Mouse (Mus musculus) MEL (cell line): ENCODE measurements at regions not wholly inside any gene's neighbourhood (a gene's known extent, or its start where the extent isn't known, plus 50 kb on each side); places are given as distances from the start of the nearest gene placed in this dataset.

Source experiments
- CTCF ChIP-seq, 3 experiments: IDR thresholded peaks in 2 of 3; conservative IDR thresholded peaks in 1 of 3; 2 replicates each; pipeline ENCODE4 v1.5.1; 2011 to 2012; ENCODE audit warnings: low read length in 3 of 3, low read depth in 2 of 3, mild to moderate bottlenecking in 2 of 3, improper control_type of control experiment in 1 of 3, inconsistent platforms in 1 of 3, mixed read lengths in 1 of 3, moderate library complexity in 1 of 3; ENCODE audit not compliant: control insufficient read depth in 1 of 3, insufficient read depth in 1 of 3, poor library complexity in 1 of 3, severe bottlenecking in 1 of 3
- ETS1 ChIP-seq: IDR thresholded peaks from 2 replicates; pipeline ENCODE4 v1.6.1; 2012; ENCODE audit warnings: low read depth, mild to moderate bottlenecking, inconsistent platforms, low read length, improper control_type of control experiment, moderate library complexity
- ZMIZ1 ChIP-seq: IDR thresholded peaks from 2 replicates; pipeline ENCODE4 v1.6.1; 2012; ENCODE audit warnings: low read depth, mild to moderate bottlenecking, inconsistent platforms, low read length, improper control_type of control experiment, moderate library complexity
- ZNF384 ChIP-seq: IDR thresholded peaks from 2 replicates; pipeline ENCODE4 v1.6.1; 2012; ENCODE audit warnings: low read depth, mild to moderate bottlenecking, inconsistent platforms, low read length, improper control_type of control experiment

DNA sequence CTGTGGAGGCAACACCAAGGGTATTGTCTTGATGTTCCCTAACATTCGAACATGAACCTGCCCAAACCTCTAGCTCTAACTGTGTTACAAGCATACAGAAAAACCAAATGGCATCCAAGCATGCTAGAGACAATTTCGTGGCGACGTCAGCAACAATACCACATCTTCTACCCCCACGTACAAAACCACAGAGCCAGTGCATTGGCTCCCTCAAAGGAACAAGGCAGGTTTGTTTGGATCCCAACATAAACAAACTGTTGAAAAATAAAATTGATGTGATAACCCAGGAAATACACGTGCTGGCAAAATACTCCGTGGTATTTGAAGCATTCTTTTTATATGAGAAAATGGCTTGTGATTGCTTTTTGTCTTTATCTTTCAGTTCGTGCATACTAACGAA, 89.4 kb downstream of the Psmg1 start:
- TF ChIP-seq ZMIZ1 (no peak), CTCF (IDR thresholded peaks at IDR 0.05 in 2 of 3, conservative IDR thresholded peaks at IDR 0.05 in 1 of 3; ENCODE audit: control insufficient read depth in 1 of 3, insufficient read depth in 1 of 3, low read depth in 2 of 3, low read length in 3 of 3, poor library complexity in 1 of 3, severe bottlenecking in 1 of 3) (no peak), ETS1 (no peak), ZNF384 (no peak)
